Mouse (Mus musculus): Measurements from ENCODE around the gene Adcy5. TPM values are rescaled to one million over a fixed set of nuclear protein-coding genes. Genes with fewer than 3 reads are reported as not detected.

Gene Adcy5
- polyA plus RNA-seq, 1 experiment from 2014 or later: 1.4 TPM

GRCm38 (mm10) chr16:35215047-35215446 is 60.4 kb downstream of the Adcy5 start:
- Histone ChIP-seq H3K4me1 (ENCODE audit: control insufficient read depth, insufficient read depth, low read length) (no peaks in the 10 kb centered on the region), H3K4me2 (ENCODE audit: low read depth, low read length) (no peak overlapping the region), H3K36me3 (replicated peaks; ENCODE audit: control insufficient read depth, insufficient read depth, low read depth, low read length) (no peaks in the 10 kb centered on the region), H3K27me3 (ENCODE audit: control insufficient read depth, insufficient read depth, low read length) (no peaks in the 10 kb centered on the region), H3K27ac (replicated peaks; ENCODE audit: low read depth, low read length) (no peak overlapping the region), H3K9me3 (replicated peaks; ENCODE audit: control insufficient read depth, low read length) (no peaks in the 10 kb centered on the region), H3K4me3 (ENCODE audit: low read depth, low read length) (no peak overlapping the region), H3K9ac (replicated peaks; ENCODE audit: low read length) (no peak overlapping the region)
- no peak for ATAC-seq (replicated peaks; ENCODE audit: insufficient number of reproducible peaks, low FRiP score, low TSS enrichment, low read depth)
- WGBS: 66% methylated on average over 7 of the region's 7 CpGs
- DNase-seq (ENCODE audit: low spot score): no peak

DNA sequence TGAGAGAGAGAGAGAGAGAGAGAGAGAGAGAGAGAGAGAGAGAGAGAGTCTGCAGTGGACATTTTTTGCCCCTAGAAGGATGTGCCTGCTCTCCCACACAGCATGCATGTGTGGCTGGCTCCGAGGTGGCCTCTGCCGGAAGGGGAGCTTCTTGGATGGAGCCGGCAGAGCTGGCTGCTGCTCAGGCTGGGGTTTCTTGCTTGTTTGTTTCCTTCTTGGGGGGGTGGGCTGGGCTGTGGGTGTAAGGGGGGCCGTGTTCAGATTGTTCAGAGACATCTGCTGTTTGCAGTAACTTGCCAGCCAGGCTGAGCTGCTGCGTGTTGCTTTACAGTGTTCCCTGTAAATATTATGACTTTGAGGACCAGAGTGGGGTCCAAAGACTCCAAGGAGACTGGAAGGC is 60.8 kb downstream of the Adcy5 start:
- Histone ChIP-seq H3K4me2 (ENCODE audit: low read depth, low read length) (no peak overlapping the region), H3K27me3 (ENCODE audit: control insufficient read depth, insufficient read depth, low read length) (no peaks in the 10 kb centered on the region), H3K4me1 (ENCODE audit: control insufficient read depth, insufficient read depth, low read length) (no peaks in the 10 kb centered on the region), H3K9ac (replicated peaks; ENCODE audit: low read length) (no peak overlapping the region), H3K4me3 (ENCODE audit: low read depth, low read length) (no peak overlapping the region), H3K36me3 (replicated peaks; ENCODE audit: control insufficient read depth, insufficient read depth, low read depth, low read length) (no peaks in the 10 kb centered on the region), H3K9me3 (replicated peaks; ENCODE audit: control insufficient read depth, low read length) (no peaks in the 10 kb centered on the region), H3K27ac (replicated peaks; ENCODE audit: low read depth, low read length) (no peak overlapping the region)
- ATAC-seq (replicated peaks; ENCODE audit: insufficient number of reproducible peaks, low FRiP score, low TSS enrichment, low read depth): no peak
- DNase-seq (ENCODE audit: low spot score): no peak
- 50% methylated on average over 5 of the region's 5 CpGs for WGBS

GRCm38 (mm10) chr16:35216826-35217491 is 62.3 kb downstream of the Adcy5 start:
- ATAC-seq (replicated peaks; ENCODE audit: insufficient number of reproducible peaks, low FRiP score, low TSS enrichment, low read depth) (no peak), DNase-seq (ENCODE audit: low spot score) (no peak)
- Histone ChIP-seq H3K4me2 (ENCODE audit: low read depth, low read length) (no peak overlapping the region), H3K9ac (replicated peaks; ENCODE audit: low read length) (no peak overlapping the region), H3K4me3 (ENCODE audit: low read depth, low read length) (no peak overlapping the region), H3K9me3 (replicated peaks; ENCODE audit: control insufficient read depth, low read length) (no peaks in the 10 kb centered on the region), H3K27ac (replicated peaks; ENCODE audit: low read depth, low read length) (no peak overlapping the region), H3K4me1 (ENCODE audit: control insufficient read depth, insufficient read depth, low read length) (no peaks in the 10 kb centered on the region), H3K27me3 (ENCODE audit: control insufficient read depth, insufficient read depth, low read length) (no peaks in the 10 kb centered on the region), H3K36me3 (replicated peaks; ENCODE audit: control insufficient read depth, insufficient read depth, low read depth, low read length) (no peaks in the 10 kb centered on the region)
- 54% methylated on average over 6 of the region's 6 CpGs for WGBS

- Histone ChIP-seq H3K4me1 (ENCODE audit: control insufficient read depth, insufficient read depth, low read length) (no peaks in the 10 kb centered on the region), H3K4me3 (ENCODE audit: low read depth, low read length) (no peak overlapping the region), H3K9me3 (replicated peaks; ENCODE audit: control insufficient read depth, low read length) (no peaks in the 10 kb centered on the region), H3K36me3 (replicated peaks; ENCODE audit: control insufficient read depth, insufficient read depth, low read depth, low read length) (no peaks in the 10 kb centered on the region), H3K27me3 (ENCODE audit: control insufficient read depth, insufficient read depth, low read length) (no peaks in the 10 kb centered on the region), H3K9ac (replicated peaks; ENCODE audit: low read length) (no peak overlapping the region), H3K4me2 (ENCODE audit: low read depth, low read length) (no peak overlapping the region), H3K27ac (replicated peaks; ENCODE audit: low read depth, low read length) (no peak overlapping the region)
- 64% methylated on average over 5 of the region's 5 CpGs for WGBS
- DNase-seq (ENCODE audit: low spot score): no peak
- no peak for ATAC-seq (replicated peaks; ENCODE audit: insufficient number of reproducible peaks, low FRiP score, low TSS enrichment, low read depth)
These were observed 65.7 kb downstream of the Adcy5 start for GRCm38 (mm10) chr16:35220412-35220811.

- DNase-seq (ENCODE audit: low spot score) (no peak), ATAC-seq (replicated peaks; ENCODE audit: insufficient number of reproducible peaks, low FRiP score, low TSS enrichment, low read depth) (no peak)
- Histone ChIP-seq H3K36me3 (replicated peaks; ENCODE audit: control insufficient read depth, insufficient read depth, low read depth, low read length) (no peaks in the 10 kb centered on the region), H3K9ac (replicated peaks; ENCODE audit: low read length) (no peak overlapping the region), H3K9me3 (replicated peaks; ENCODE audit: control insufficient read depth, low read length) (no peaks in the 10 kb centered on the region), H3K27ac (replicated peaks; ENCODE audit: low read depth, low read length) (no peak overlapping the region), H3K27me3 (ENCODE audit: control insufficient read depth, insufficient read depth, low read length) (no peaks in the 10 kb centered on the region), H3K4me1 (ENCODE audit: control insufficient read depth, insufficient read depth, low read length) (no peaks in the 10 kb centered on the region), H3K4me3 (ENCODE audit: low read depth, low read length) (no peak overlapping the region), H3K4me2 (ENCODE audit: low read depth, low read length) (no peak overlapping the region)
- 25% methylated on average over 4 of the region's 4 CpGs for whole genome bisulfite sequencing
These were observed 66.9 kb downstream of the Adcy5 start for GRCm38 (mm10) chr16:35221581-35221980.

DNA sequence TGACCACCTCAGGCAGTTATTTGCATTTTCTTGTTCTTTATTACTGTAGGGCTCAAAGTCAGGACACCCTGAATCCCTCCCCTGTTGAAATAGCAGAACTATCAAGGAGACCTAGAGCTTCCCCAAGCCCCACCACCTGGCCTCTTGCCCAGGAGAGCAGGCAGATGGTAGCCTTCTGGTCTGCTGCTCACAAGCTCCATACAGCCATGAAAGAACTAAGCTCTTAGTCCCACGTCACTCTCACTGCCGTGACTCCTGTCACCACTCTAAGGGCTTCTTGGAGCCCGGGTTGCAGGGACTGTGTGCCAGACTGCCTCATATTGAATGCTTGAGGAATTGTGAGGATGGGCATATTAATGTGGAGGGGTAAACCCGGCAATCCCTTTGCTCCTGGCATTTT is 69.3 kb downstream of the Adcy5 start:
- no peak for ATAC-seq (replicated peaks; ENCODE audit: insufficient number of reproducible peaks, low FRiP score, low TSS enrichment, low read depth)
- no peaks in the 10 kb centered on the region for H3K36me3 ChIP-seq (replicated peaks; ENCODE audit: control insufficient read depth, insufficient read depth, low read depth, low read length)
- 86% methylated on average over 4 of the region's 4 CpGs for WGBS

DNA sequence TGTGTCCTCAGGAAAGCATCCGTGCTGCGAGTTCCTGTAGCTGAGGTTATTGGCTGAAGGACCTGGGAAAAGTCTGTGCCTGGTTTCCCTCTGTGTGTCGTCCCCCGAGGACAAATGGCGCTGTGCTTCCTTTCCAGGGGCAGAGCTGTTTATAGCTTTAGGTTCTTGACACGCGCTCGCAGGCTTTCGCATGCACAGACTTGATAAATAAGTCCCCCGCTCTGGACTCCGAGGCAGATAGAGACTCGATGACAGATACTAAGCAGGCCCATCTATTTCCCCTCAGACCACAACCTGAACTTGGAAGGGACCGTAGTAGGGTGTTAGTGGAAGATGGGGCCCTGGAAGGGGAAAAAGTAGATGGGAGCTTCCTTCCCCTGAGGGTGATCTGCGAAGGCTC is 70.0 kb downstream of the Adcy5 start:
- Histone ChIP-seq H3K9me3 (replicated peaks; ENCODE audit: control insufficient read depth, low read length) (no peaks in the 10 kb centered on the region), H3K4me1 (ENCODE audit: control insufficient read depth, insufficient read depth, low read length) (no peaks in the 10 kb centered on the region), H3K4me3 (ENCODE audit: low read depth, low read length) (no peak overlapping the region), H3K9ac (replicated peaks; ENCODE audit: low read length) (no peak overlapping the region), H3K4me2 (ENCODE audit: low read depth, low read length) (no peak overlapping the region), H3K36me3 (replicated peaks; ENCODE audit: control insufficient read depth, insufficient read depth, low read depth, low read length) (no peaks in the 10 kb centered on the region), H3K27ac (replicated peaks; ENCODE audit: low read depth, low read length) (no peak overlapping the region), H3K27me3 (ENCODE audit: control insufficient read depth, insufficient read depth, low read length) (no peaks in the 10 kb centered on the region)
- ATAC-seq (replicated peaks; ENCODE audit: insufficient number of reproducible peaks, low FRiP score, low TSS enrichment, low read depth): no peak
- no peak for DNase-seq (ENCODE audit: low spot score)
- whole genome bisulfite sequencing: 78% methylated on average over 14 of the region's 14 CpGs

More for the DNA sequence above, 69.3 kb downstream of the Adcy5 start:
- no peak overlapping the region for H3K4me3 ChIP-seq (ENCODE audit: low read depth, low read length)
- no peak overlapping the region for H3K9ac ChIP-seq (replicated peaks; ENCODE audit: low read length)
- no peak overlapping the region for H3K4me2 ChIP-seq (ENCODE audit: low read depth, low read length)
- no peaks in the 10 kb centered on the region for H3K27me3 ChIP-seq (ENCODE audit: control insufficient read depth, insufficient read depth, low read length)
- no peaks in the 10 kb centered on the region for H3K9me3 ChIP-seq (replicated peaks; ENCODE audit: control insufficient read depth, low read length)
- no peaks in the 10 kb centered on the region for H3K4me1 ChIP-seq (ENCODE audit: control insufficient read depth, insufficient read depth, low read length)
- H3K27ac ChIP-seq (replicated peaks; ENCODE audit: low read depth, low read length): no peak overlapping the region
- no peak for DNase-seq (ENCODE audit: low spot score)

- H3K4me3 ChIP-seq (ENCODE audit: low read depth, low read length): no peak overlapping the region
- no peak overlapping the region for H3K27ac ChIP-seq (replicated peaks; ENCODE audit: low read depth, low read length)
- no peak for DNase-seq (ENCODE audit: low spot score)
- no peaks in the 10 kb centered on the region for H3K9me3 ChIP-seq (replicated peaks; ENCODE audit: control insufficient read depth, low read length)
- no peak for ATAC-seq (replicated peaks; ENCODE audit: insufficient number of reproducible peaks, low FRiP score, low TSS enrichment, low read depth)
- H3K4me2 ChIP-seq (ENCODE audit: low read depth, low read length): no peak overlapping the region
- no peaks in the 10 kb centered on the region for H3K4me1 ChIP-seq (ENCODE audit: control insufficient read depth, insufficient read depth, low read length)
- 74% methylated on average over 11 of the region's 11 CpGs for whole genome bisulfite sequencing
- no peak overlapping the region for H3K9ac ChIP-seq (replicated peaks; ENCODE audit: low read length)
- H3K36me3 ChIP-seq (replicated peaks; ENCODE audit: control insufficient read depth, insufficient read depth, low read depth, low read length): no peaks in the 10 kb centered on the region
- H3K27me3 ChIP-seq (ENCODE audit: control insufficient read depth, insufficient read depth, low read length): no peaks in the 10 kb centered on the region; the same call in 1 of the 2 replicates
These were observed 74.9 kb downstream of the Adcy5 start for GRCm38 (mm10) chr16:35229582-35229981.

All from embryonic facial prominence, embryonic 11.5 days (tissue).